Mouse (Mus musculus) adrenal gland, postnatal 14 days (tissue): Measurements from ENCODE around the gene Baz2b. TPM values are rescaled to one million over a fixed set of nuclear protein-coding genes. Genes with fewer than 3 reads are reported as not detected.
"Not testable (repeated sequence)": the region's sequence is repeated elsewhere in the genome, so short reads cannot be mapped to it uniquely, and the experiment has no call there.

Source experiments
- DNase-seq: peaks from one replicate; pipeline ENCODE4 v3.0.0; 2021; ENCODE audit warnings: mixed read lengths
- total RNA-seq: library from RNA; stranded (reverse); gene quantifications from 2 replicates; pipeline ENCODE4 v1.2.3, GENCODE M21; 2021

The Baz2b gene
- total RNA-seq, 1 experiment from 2014 or later = 79.7 TPM

DNA sequence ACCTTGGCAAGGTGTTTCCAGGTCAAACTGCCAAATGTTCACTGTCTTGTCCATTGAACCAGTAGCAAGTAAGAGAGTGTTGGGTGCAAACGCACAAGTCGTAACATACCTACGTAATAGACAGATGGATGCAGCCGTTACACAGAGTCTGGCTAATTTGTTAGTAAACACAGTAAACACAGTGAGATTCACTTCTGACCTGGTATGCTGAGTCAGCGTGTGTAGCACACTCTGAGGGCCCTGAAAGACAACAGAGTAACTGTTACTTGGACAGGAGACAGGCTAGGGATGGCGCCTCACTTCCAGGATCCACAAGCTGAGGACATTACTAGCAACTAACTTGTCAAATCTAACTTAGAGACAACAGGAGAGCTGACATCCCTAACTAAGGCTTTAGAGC is 347.0 kb downstream of the Baz2b start:
- DNase-seq = no peak

DNA sequence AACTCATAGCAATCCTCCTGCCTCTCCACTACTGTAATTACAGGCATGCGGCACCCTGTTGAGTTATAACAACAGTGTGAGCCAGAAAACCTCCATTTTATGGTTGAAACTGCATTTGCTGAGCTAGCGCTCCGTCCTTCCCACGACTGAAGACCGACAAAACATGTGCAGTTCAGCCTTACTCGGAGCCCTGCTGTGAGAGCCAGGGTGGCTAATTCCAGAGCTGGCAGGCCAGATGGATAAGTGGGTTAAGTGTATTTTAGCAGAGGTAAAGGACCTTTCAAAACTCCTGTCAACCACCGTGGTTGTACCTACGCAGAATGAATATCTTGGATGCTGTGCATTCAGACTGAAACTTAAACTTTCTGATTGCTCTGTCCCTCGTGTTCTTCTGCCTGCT is 355.3 kb downstream of the Baz2b start:
- no peak for DNase-seq

DNA sequence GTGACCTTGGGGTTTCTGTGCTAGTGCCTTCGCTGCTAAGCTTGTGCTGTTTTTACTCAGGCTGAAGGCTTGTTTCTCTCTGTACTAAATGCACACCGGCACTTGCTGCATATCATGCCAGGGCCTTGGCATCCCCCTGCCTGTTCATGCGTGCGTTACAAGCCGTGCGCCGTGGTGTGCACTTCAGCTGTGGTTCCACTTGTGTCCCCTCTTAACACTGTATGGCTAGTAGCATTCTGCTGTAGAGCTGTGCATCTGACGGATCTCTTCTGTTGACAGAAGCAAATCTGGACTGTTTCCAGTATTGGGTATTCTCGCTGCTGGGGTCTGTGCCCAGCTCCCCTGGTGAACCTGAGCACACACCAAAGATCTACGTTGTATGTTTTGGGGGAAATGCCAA is 356.1 kb downstream of the Baz2b start:
- no peak for DNase-seq

DNA sequence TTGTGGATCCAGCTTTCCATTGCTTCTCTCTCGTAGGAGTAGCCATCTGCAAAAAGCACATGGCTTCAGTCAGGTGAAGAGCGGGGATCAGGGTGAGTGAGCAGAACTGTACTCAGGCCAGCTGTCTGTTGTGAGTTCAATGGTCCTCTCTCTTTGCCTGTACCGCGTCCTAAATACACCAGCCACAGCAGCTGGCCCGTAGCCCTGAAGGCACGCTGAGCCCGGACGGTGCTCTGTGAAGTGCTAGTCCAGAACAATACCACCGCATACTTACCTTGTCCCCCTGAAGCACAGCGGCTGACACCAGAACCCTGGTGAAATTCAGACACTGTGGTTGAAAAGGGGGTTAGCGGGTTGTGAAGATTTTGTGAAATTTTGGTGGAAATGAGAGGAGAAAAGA is 356.7 kb downstream of the Baz2b start:
- DNase-seq = no peak

DNA sequence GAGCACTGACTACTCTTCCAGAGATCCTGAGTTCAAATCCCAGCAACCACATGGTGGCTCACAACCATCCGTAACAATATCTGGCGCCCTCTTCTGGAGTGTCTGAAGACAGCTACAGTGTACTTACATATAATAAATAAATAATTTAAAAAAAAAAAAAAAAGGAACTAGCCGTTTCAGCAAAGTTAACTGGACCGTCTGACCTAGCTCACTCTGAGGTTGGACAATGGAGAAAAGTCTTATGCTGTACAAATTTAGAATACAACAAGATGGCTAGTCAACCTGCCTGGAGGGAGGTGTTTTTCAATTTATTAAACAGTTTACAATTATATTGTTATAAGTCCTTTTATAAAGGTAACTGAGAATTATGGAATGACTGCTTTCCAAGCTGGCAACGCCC is 357.8 kb downstream of the Baz2b start:
- DNase-seq = not testable (repeated sequence)

Other genes with a start within 250 kb of the Baz2b start
- gene March7, start within 50 bp of the Baz2b start, total RNA-seq = 42.6 and 47.3 TPM in 2 replicates
- 30.6 and 48.2 TPM in 2 replicates for gene Cd302, start 74.6 kb upstream of the Baz2b start, total RNA-seq
- gene Ly75, start 173.5 kb upstream of the Baz2b start, total RNA-seq = 1.1 and 1.7 TPM in 2 replicates